Mouse (Mus musculus) CD4-positive helper T cell, adult 2 months (primary cell): ENCODE data around the gene Tspan4.

Experiments used
- DNase-seq: peaks from one replicate; pipeline ENCODE4 v3.0.0-alpha.2; 2012; ENCODE audit warnings: low read depth, missing footprints, low spot score

The Tspan4 gene

GRCm38 (mm10) chr7:141475011-141475804, at the start of gene Tspan4, which contains the start of gene Polr2l:
Tspan4 (plus strand) TSS chr7:141475240.
Polr2l (minus strand) TSS chr7:141475132.
- DNase-seq, result peak; percentile 91

GRCm38 (mm10) chr7:141426948-141427730, 47.9 kb upstream of the Tspan4 start:
- DNase-seq, result no peak

- DNase-seq, result no peak
Measured at GRCm38 (mm10) chr7:141428701-141429100, 46.3 kb upstream of the Tspan4 start.

GRCm38 (mm10) chr7:141429310-141429709, 45.7 kb upstream of the Tspan4 start, which contains the start of gene Cend1:
Cend1 (minus strand) TSS chr7:141429491.
- peak; percentile 39 for DNase-seq

- no peak for DNase-seq
Measured at GRCm38 (mm10) chr7:141429840-141430584, 45.0 kb upstream of the Tspan4 start.

GRCm38 (mm10) chr7:141430585-141431240, 44.3 kb upstream of the Tspan4 start:
- DNase-seq, result no peak

GRCm38 (mm10) chr7:141431434-141432185, 43.4 kb upstream of the Tspan4 start:
- DNase-seq, result no peak

GRCm38 (mm10) chr7:141432186-141432611, 42.8 kb upstream of the Tspan4 start:
- no peak for DNase-seq

GRCm38 (mm10) chr7:141432741-141433516, 42.1 kb upstream of the Tspan4 start:
- no peak for DNase-seq

- no peak for DNase-seq
Measured at GRCm38 (mm10) chr7:141433517-141434400, 41.3 kb upstream of the Tspan4 start.

- DNase-seq, result peak; percentile 55
Measured at GRCm38 (mm10) chr7:141434464-141434863, 40.6 kb upstream of the Tspan4 start.

GRCm38 (mm10) chr7:141435129-141435855, 39.7 kb upstream of the Tspan4 start:
- DNase-seq, result peak; percentile 83

- DNase-seq, result peak; percentile 22
Measured at GRCm38 (mm10) chr7:141435856-141436522, 39.1 kb upstream of the Tspan4 start.

- DNase-seq, result no peak
Measured at GRCm38 (mm10) chr7:141436523-141436892, 38.5 kb upstream of the Tspan4 start.

- DNase-seq, result peak; percentile 88
Measured at GRCm38 (mm10) chr7:141437178-141438120, 37.6 kb upstream of the Tspan4 start, which contains the start of gene Slc25a22. Slc25a22 (minus strand) TSS chr7:141437892.
